Mouse (Mus musculus): Measurements from ENCODE around the gene Pif1. TPM values are rescaled to one million over a fixed set of nuclear protein-coding genes. Genes with fewer than 3 reads are reported as not detected.

Pif1 gene
- polyA plus RNA-seq, 1 experiment, result 10.8 TPM

- TF ChIP-seq CEBPB (IDR thresholded peaks at IDR 0.05; ENCODE audit: low read depth), result no peak
- no peak for TF ChIP-seq MYOG (IDR thresholded peaks at IDR 0.05; ENCODE audit: control insufficient read depth, extremely low read depth, insufficient read length)
- no peaks in the 10 kb centered on the region for H3K79me2 ChIP-seq (ENCODE audit: control insufficient read depth, insufficient read depth)
- no peak overlapping the region for H3ac ChIP-seq (ENCODE audit: control insufficient read depth, insufficient read length, low read depth)
- no peaks in the 10 kb centered on the region for H3K79me3 ChIP-seq (ENCODE audit: low read depth)
- H3K4me3 ChIP-seq (ENCODE audit: insufficient read depth, poor library complexity, severe bottlenecking), result no peak overlapping the region
- no peaks in the 10 kb centered on the region for H3K36me3 ChIP-seq (ENCODE audit: control insufficient read depth, insufficient read depth)
- H3K27me3 ChIP-seq (ENCODE audit: control insufficient read depth, insufficient read depth, insufficient read length), result no peaks in the 10 kb centered on the region
Observed at GRCm38 (mm10) chr9:65607120-65607519, 20.2 kb downstream of the Pif1 start.

- H3K4me3 ChIP-seq (ENCODE audit: insufficient read depth, poor library complexity, severe bottlenecking), result no peak overlapping the region
- no peaks in the 10 kb centered on the region for H3K79me2 ChIP-seq (ENCODE audit: control insufficient read depth, insufficient read depth)
- H3K27me3 ChIP-seq (ENCODE audit: control insufficient read depth, insufficient read depth, insufficient read length), result no peaks in the 10 kb centered on the region
- no peaks in the 10 kb centered on the region for H3K79me3 ChIP-seq (ENCODE audit: low read depth)
- H3ac ChIP-seq (ENCODE audit: control insufficient read depth, insufficient read length, low read depth), result no peak overlapping the region
- no peaks in the 10 kb centered on the region for H3K36me3 ChIP-seq (ENCODE audit: control insufficient read depth, insufficient read depth)
- TF ChIP-seq MAX (IDR thresholded peaks at IDR 0.05) (no peak), CEBPB (IDR thresholded peaks at IDR 0.05; ENCODE audit: low read depth) (no peak), MYOD1 (IDR thresholded peaks at IDR 0.05; ENCODE audit: control insufficient read depth, insufficient read length, low read depth) (no peak), USF1 (IDR thresholded peaks at IDR 0.05; ENCODE audit: low read depth) (no peak), MYOG (IDR thresholded peaks at IDR 0.05; ENCODE audit: control insufficient read depth, extremely low read depth, insufficient read length) (no peak), FOSL1 (IDR thresholded peaks at IDR 0.05; ENCODE audit: insufficient read depth, low read length, poor library complexity, severe bottlenecking) (no peak), CTCF (IDR thresholded peaks at IDR 0.05; ENCODE audit: control insufficient read depth, insufficient read depth, insufficient read length) (no peak)
Observed at GRCm38 (mm10) chr9:65611969-65612486, 25.1 kb downstream of the Pif1 start.

GRCm38 (mm10) chr9:65613098-65613497 lies 26.1 kb downstream of the Pif1 start:
- TF ChIP-seq FOSL1 (IDR thresholded peaks at IDR 0.05; ENCODE audit: insufficient read depth, low read length, poor library complexity, severe bottlenecking) (no peak), MYOG (IDR thresholded peaks at IDR 0.05; ENCODE audit: control insufficient read depth, extremely low read depth, insufficient read length) (no peak), USF1 (IDR thresholded peaks at IDR 0.05; ENCODE audit: low read depth) (no peak), CEBPB (IDR thresholded peaks at IDR 0.05; ENCODE audit: low read depth) (no peak)
- Histone ChIP-seq H3K79me2 (ENCODE audit: control insufficient read depth, insufficient read depth) (no peaks in the 10 kb centered on the region), H3K27me3 (ENCODE audit: control insufficient read depth, insufficient read depth, insufficient read length) (no peaks in the 10 kb centered on the region), H3K36me3 (ENCODE audit: control insufficient read depth, insufficient read depth) (no peaks in the 10 kb centered on the region), H3K79me3 (ENCODE audit: low read depth) (no peaks in the 10 kb centered on the region), H3K4me3 (ENCODE audit: insufficient read depth, poor library complexity, severe bottlenecking) (no peak overlapping the region), H3ac (ENCODE audit: control insufficient read depth, insufficient read length, low read depth) (no peak overlapping the region)

GRCm38 (mm10) chr9:65619311-65619710 lies 32.4 kb downstream of the Pif1 start:
- TF ChIP-seq FOSL1 (IDR thresholded peaks at IDR 0.05; ENCODE audit: insufficient read depth, low read length, poor library complexity, severe bottlenecking), result no peak
- TF ChIP-seq MYOG (IDR thresholded peaks at IDR 0.05; ENCODE audit: control insufficient read depth, extremely low read depth, insufficient read length), result no peak
- no peak for TF ChIP-seq MAX (IDR thresholded peaks at IDR 0.05)
- Histone ChIP-seq H3K79me3 (ENCODE audit: low read depth) (no peaks in the 10 kb centered on the region), H3K4me3 (ENCODE audit: insufficient read depth, poor library complexity, severe bottlenecking) (no peak overlapping the region), H3K27me3 (ENCODE audit: control insufficient read depth, insufficient read depth, insufficient read length) (no peaks in the 10 kb centered on the region), H3K79me2 (ENCODE audit: control insufficient read depth, insufficient read depth) (no peaks in the 10 kb centered on the region), H3K36me3 (ENCODE audit: control insufficient read depth, insufficient read depth) (no peaks in the 10 kb centered on the region), H3ac (ENCODE audit: control insufficient read depth, insufficient read length, low read depth) (no peak overlapping the region)

GRCm38 (mm10) chr9:65621196-65621595 lies 34.2 kb downstream of the Pif1 start:
- Histone ChIP-seq H3ac (ENCODE audit: control insufficient read depth, insufficient read length, low read depth) (no peak overlapping the region), H3K36me3 (ENCODE audit: control insufficient read depth, insufficient read depth) (no peaks in the 10 kb centered on the region), H3K79me3 (ENCODE audit: low read depth) (no peaks in the 10 kb centered on the region), H3K4me3 (ENCODE audit: insufficient read depth, poor library complexity, severe bottlenecking) (no peak overlapping the region), H3K27me3 (ENCODE audit: control insufficient read depth, insufficient read depth, insufficient read length) (no peaks in the 10 kb centered on the region), H3K79me2 (ENCODE audit: control insufficient read depth, insufficient read depth) (no peaks in the 10 kb centered on the region)
- TF ChIP-seq CTCF (IDR thresholded peaks at IDR 0.05; ENCODE audit: control insufficient read depth, insufficient read depth, insufficient read length) (no peak), USF1 (IDR thresholded peaks at IDR 0.05; ENCODE audit: low read depth) (no peak), FOSL1 (IDR thresholded peaks at IDR 0.05; ENCODE audit: insufficient read depth, low read length, poor library complexity, severe bottlenecking) (no peak), MYOG (IDR thresholded peaks at IDR 0.05; ENCODE audit: control insufficient read depth, extremely low read depth, insufficient read length) (no peak), CEBPB (IDR thresholded peaks at IDR 0.05; ENCODE audit: low read depth) (no peak)

GRCm38 (mm10) chr9:65621666-65622065 lies 34.7 kb downstream of the Pif1 start:
- H3K4me3 ChIP-seq (ENCODE audit: insufficient read depth, poor library complexity, severe bottlenecking), result no peak overlapping the region
- no peak overlapping the region for H3ac ChIP-seq (ENCODE audit: control insufficient read depth, insufficient read length, low read depth)
- H3K79me3 ChIP-seq (ENCODE audit: low read depth), result no peaks in the 10 kb centered on the region
- H3K36me3 ChIP-seq (ENCODE audit: control insufficient read depth, insufficient read depth), result no peaks in the 10 kb centered on the region
- no peak for TF ChIP-seq CEBPB (IDR thresholded peaks at IDR 0.05; ENCODE audit: low read depth)
- TF ChIP-seq CTCF (IDR thresholded peaks at IDR 0.05; ENCODE audit: control insufficient read depth, insufficient read depth, insufficient read length), result no peak
- TF ChIP-seq MYOD1 (IDR thresholded peaks at IDR 0.05; ENCODE audit: control insufficient read depth, insufficient read length, low read depth), result no peak
- no peak for TF ChIP-seq FOSL1 (IDR thresholded peaks at IDR 0.05; ENCODE audit: insufficient read depth, low read length, poor library complexity, severe bottlenecking)
- TF ChIP-seq USF1 (IDR thresholded peaks at IDR 0.05; ENCODE audit: low read depth), result no peak
- no peak for TF ChIP-seq MAX (IDR thresholded peaks at IDR 0.05)
- no peak for TF ChIP-seq MYOG (IDR thresholded peaks at IDR 0.05; ENCODE audit: control insufficient read depth, extremely low read depth, insufficient read length)
- H3K79me2 ChIP-seq (ENCODE audit: control insufficient read depth, insufficient read depth), result no peaks in the 10 kb centered on the region
- H3K27me3 ChIP-seq (ENCODE audit: control insufficient read depth, insufficient read depth, insufficient read length), result no peaks in the 10 kb centered on the region

All from C2C12 (cell line).